Mouse (Mus musculus): ENCODE measurements around the gene Hrh3.

Gene Hrh3

GRCm38 (mm10) chr2:180105441-180106190 lies 1.3 kb upstream of the Hrh3 start:
- DNase-seq (ENCODE audit: low spot score in 2 of 2) = no peak

GRCm38 (mm10) chr2:180104659-180105377 lies 530 bp upstream of the Hrh3 start:
- DNase-seq (ENCODE audit: low spot score in 2 of 2) = no peak

- DNase-seq (ENCODE audit: low spot score in 2 of 2) = no peak
Observed at GRCm38 (mm10) chr2:180103151-180103977, 924 bp downstream of the Hrh3 start.

GRCm38 (mm10) chr2:180099529-180099928 lies 4.8 kb downstream of the Hrh3 start:
- no peak for DNase-seq (ENCODE audit: low spot score in 2 of 2)

- DNase-seq (ENCODE audit: low spot score in 2 of 2) = no peak
Observed at GRCm38 (mm10) chr2:180098167-180098566, 6.1 kb downstream of the Hrh3 start.

- no peak for DNase-seq (ENCODE audit: low spot score in 2 of 2)
Observed at GRCm38 (mm10) chr2:180097585-180097984, 6.7 kb downstream of the Hrh3 start.

- no peak for DNase-seq (ENCODE audit: low spot score in 2 of 2)
Observed at GRCm38 (mm10) chr2:180095711-180096110, 8.6 kb downstream of the Hrh3 start.

GRCm38 (mm10) chr2:180090285-180090684 lies 14.0 kb downstream of the Hrh3 start:
- DNase-seq (ENCODE audit: low spot score in 2 of 2) = no peak

- DNase-seq (ENCODE audit: low spot score in 2 of 2) = no peak
Observed at GRCm38 (mm10) chr2:180087472-180087871, 16.8 kb downstream of the Hrh3 start.

- DNase-seq (ENCODE audit: low spot score in 2 of 2) = no peak
Observed at GRCm38 (mm10) chr2:180086637-180087027, 17.7 kb downstream of the Hrh3 start.

- DNase-seq (ENCODE audit: low spot score in 2 of 2) = no peak
Observed at GRCm38 (mm10) chr2:180085926-180086636, 18.2 kb downstream of the Hrh3 start.

- DNase-seq (ENCODE audit: low spot score in 2 of 2) = no peak
Observed at GRCm38 (mm10) chr2:180084565-180084964, 19.7 kb downstream of the Hrh3 start.

GRCm38 (mm10) chr2:180083063-180083462 lies 21.2 kb downstream of the Hrh3 start:
- no peak for DNase-seq (ENCODE audit: low spot score in 2 of 2)

- no peak for DNase-seq (ENCODE audit: low spot score in 2 of 2)
Observed at GRCm38 (mm10) chr2:180080680-180081079, 23.6 kb downstream of the Hrh3 start.

GRCm38 (mm10) chr2:180077622-180078021 lies 26.7 kb downstream of the Hrh3 start:
- DNase-seq (ENCODE audit: low spot score in 2 of 2) = no peak

- DNase-seq (ENCODE audit: low spot score in 2 of 2) = no peak
Observed at GRCm38 (mm10) chr2:180072886-180073285, 31.4 kb downstream of the Hrh3 start.

GRCm38 (mm10) chr2:180071671-180072070 lies 32.6 kb downstream of the Hrh3 start:
- DNase-seq (ENCODE audit: low spot score in 2 of 2) = no peak

- DNase-seq (ENCODE audit: low spot score in 2 of 2) = peak; percentile 91 to 97
Observed at GRCm38 (mm10) chr2:180070481-180071453, 33.5 kb downstream of the Hrh3 start, which contains the start of gene Mtg2. Gene Mtg2, plus strand, starts transcription at chr2:180070588.

- DNase-seq (ENCODE audit: low spot score in 2 of 2) = no peak
Observed at GRCm38 (mm10) chr2:180069770-180070480, 34.4 kb downstream of the Hrh3 start.
